Mouse (Mus musculus) liver, adult 10 weeks (tissue): ENCODE data around the gene Tldc2. TPM values are rescaled to one million over a fixed set of nuclear protein-coding genes. Genes with fewer than 3 reads are reported as not detected.

Experiments
- polyA plus RNA-seq: library from polyadenylated mRNA; stranded (reverse); fragments of 350-450 nt; fragmentation: Illumina TruSeq; extraction: RNeasy Lipid Tissue Mini Kit (QIAGEN cat#74804); gene quantifications from one replicate; pipeline ENCODE4 v1.2.3, GENCODE M21; 2014; ENCODE audit warnings: low read depth, low replicate concordance

The Tldc2 gene
- not detected for polyA plus RNA-seq

GRCm38 (mm10) chr2:157086796-157087195, at the start of gene Tldc2:
Gene Tldc2 (plus strand): TSS chr2:157087055.

GRCm38 (mm10) chr2:157078793-157079700, 7.8 kb upstream of the Tldc2 start, which contains the start of gene Soga1:
Gene Soga1 (minus strand): TSS chr2:157079254.

DNA sequence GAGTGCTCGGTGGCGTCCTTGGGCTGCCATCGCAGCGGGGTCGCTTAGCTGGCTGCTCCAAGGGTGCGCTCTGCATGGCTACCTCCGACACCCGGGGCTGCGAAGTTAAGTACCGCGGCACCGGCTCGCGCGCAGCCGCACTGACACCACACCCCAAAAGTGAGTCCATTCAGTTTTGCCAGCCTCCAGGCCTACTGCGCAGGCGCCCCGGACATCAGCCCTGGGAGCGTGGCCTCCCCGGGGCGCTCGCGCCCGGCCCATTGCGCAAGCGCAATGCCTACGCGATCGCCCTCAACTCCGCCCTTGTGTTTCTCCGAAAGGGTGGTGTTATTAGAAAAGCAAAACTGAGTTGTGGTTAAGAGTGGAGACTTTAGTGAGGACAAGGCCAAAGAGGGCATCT, 48.2 kb downstream of the Tldc2 start, which contains the start of gene Samhd1:
TSS of gene Samhd1 (minus strand) at position 252 of the 400 bp plus-strand sequence.

Other genes with a start within 250 kb of the Tldc2 start
- 0.19 TPM for gene Tgif2, start 247.0 kb upstream of the Tldc2 start, polyA plus RNA-seq
- 0.79 TPM for gene 4930518I15Rik, start 229.1 kb upstream of the Tldc2 start, polyA plus RNA-seq
- 151 TPM for gene Rab5if, start 223.9 kb upstream of the Tldc2 start, polyA plus RNA-seq
- gene Sla2, start 199.9 kb upstream of the Tldc2 start, polyA plus RNA-seq, result not detected
- 15.0 TPM for gene Ndrg3, start 95.0 kb upstream of the Tldc2 start, polyA plus RNA-seq
- 1.4 TPM for gene Dsn1, start 79.9 kb upstream of the Tldc2 start, polyA plus RNA-seq
- 0.05 TPM for gene Soga1, start 7.8 kb upstream of the Tldc2 start, polyA plus RNA-seq
- gene Samhd1, start 48.2 kb downstream of the Tldc2 start, polyA plus RNA-seq, result 43.8 TPM
- 2.5 TPM for gene Rbl1, start 117.5 kb downstream of the Tldc2 start, polyA plus RNA-seq
- 123 TPM for gene Rpn2, start 192.0 kb downstream of the Tldc2 start, polyA plus RNA-seq
- not detected for gene Mroh8, start 192.5 kb downstream of the Tldc2 start, polyA plus RNA-seq